Mouse (Mus musculus): ENCODE results near the gene Zfp207. TPM values are rescaled to one million over a fixed set of nuclear protein-coding genes. Genes with fewer than 3 reads are reported as not detected.

The Zfp207 gene
- total RNA-seq (2023): 164 and 192 TPM in 2 replicates

GRCm38 (mm10) chr11:80383019-80383625, at the start of gene Zfp207:
Zfp207 (plus strand) TSS chr11:80383279.

GRCm38 (mm10) chr11:80377712-80378451, 5.2 kb upstream of the Zfp207 start, which contains the start of gene 5730455P16Rik:
5730455P16Rik (minus strand) TSS chr11:80378034.

DNA sequence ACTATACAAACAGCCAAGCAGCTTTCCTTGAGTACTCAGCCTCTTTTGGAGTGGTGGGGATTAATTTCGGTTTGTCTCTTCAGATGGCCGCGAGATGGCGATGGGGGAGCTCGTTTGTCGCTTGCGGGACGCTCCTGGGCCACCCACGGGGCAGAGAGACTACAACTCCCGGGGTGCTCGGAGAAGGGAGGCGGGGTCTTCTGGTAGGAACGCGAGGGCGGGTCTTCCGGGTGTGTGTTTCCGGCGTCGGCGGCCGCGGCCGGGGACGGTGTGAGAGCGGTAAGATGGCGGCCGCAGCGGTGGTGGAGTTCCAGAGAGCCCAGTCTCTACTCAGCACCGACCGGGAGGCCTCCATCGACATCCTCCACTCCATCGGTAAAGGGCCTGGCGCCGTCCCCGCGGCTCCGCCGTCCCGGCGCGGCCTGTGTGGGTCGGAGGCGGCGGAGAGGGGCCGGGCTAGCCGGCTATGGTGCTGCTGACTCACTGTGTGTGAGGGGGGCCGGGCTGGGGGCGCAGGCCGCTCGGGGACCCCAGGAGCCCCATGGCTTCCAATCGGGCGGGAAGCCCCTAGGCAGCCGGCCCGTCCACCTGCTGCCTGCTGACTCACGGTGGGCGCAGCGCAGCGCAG, 45.4 kb downstream of the Zfp207 start, which contains the start of gene Psmd11:
Psmd11 (plus strand) TSS at position 235 of the 628 bp plus-strand sequence.

Other genes starting within 250 kb of the Zfp207 start
- gene Tefm, start 241.1 kb upstream of the Zfp207 start, total RNA-seq (2023): 0.73 and 1.3 TPM in 2 replicates
- 2.6 and 4.0 TPM in 2 replicates for gene Adap2, start 229.2 kb upstream of the Zfp207 start, total RNA-seq (2023)
- gene Rnf135, start 199.4 kb upstream of the Zfp207 start, total RNA-seq (2023): 5.5 and 6.9 TPM in 2 replicates
- gene Rhot1, start 174.3 kb upstream of the Zfp207 start, total RNA-seq (2023): 13.6 and 15.1 TPM in 2 replicates
- gene Rhbdl3, start 82.4 kb upstream of the Zfp207 start, total RNA-seq (2023): 0.16 TPM in 1 of 2 replicates, not detected in the other
- gene 5730455P16Rik, start 5.2 kb upstream of the Zfp207 start, total RNA-seq (2023): 7.8 and 8.9 TPM in 2 replicates
- 71.9 and 86.6 TPM in 2 replicates for gene Psmd11, start 45.3 kb downstream of the Zfp207 start, total RNA-seq (2023)
- gene Cdk5r1, start 93.7 kb downstream of the Zfp207 start, total RNA-seq (2023): 43.7 and 58.1 TPM in 2 replicates

Measured in neutrophil, adult 65 days (primary cell).